Mouse (Mus musculus): ENCODE measurements at regions not wholly inside any gene's neighbourhood (a gene's known extent, or its start where the extent isn't known, plus 50 kb on each side); places are given as distances from the start of the nearest gene placed in this dataset.

DNA sequence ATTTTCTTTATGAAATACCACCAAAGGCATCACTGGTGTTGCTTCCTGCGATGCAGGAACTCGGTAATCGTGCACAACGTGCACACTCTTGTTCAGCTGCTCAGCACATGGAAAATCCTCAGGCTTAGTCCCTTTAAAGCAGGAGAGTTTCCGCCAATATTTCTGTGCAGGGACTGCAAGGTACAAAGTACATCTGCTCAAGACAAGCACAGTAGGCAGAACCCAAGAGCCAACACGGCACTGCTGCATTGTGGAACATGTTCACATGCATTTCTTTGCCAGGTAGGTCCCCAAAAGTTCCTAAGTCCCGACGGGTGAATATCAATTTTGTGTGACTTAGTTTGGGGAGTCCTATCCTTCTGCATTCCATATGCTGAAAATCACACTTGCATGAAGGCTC, 808.0 kb upstream of the Pou3f3 start:
- Histone ChIP-seq H3K27ac (no peak overlapping the region), H3K4me3 (no peak overlapping the region)
- intact Hi-C loops (cut with DNase I), result loop anchor here (5.0 kb wide), 1 partner anchor 140 kb away; no protein-coding TSS in a partner anchor
- TF ChIP-seq CTCF (IDR thresholded peaks at IDR 0.05), result no peak
- no peak for DNase-seq (ENCODE audit: extremely low spot score in 1 of 2, low spot score in 2 of 2)

DNA sequence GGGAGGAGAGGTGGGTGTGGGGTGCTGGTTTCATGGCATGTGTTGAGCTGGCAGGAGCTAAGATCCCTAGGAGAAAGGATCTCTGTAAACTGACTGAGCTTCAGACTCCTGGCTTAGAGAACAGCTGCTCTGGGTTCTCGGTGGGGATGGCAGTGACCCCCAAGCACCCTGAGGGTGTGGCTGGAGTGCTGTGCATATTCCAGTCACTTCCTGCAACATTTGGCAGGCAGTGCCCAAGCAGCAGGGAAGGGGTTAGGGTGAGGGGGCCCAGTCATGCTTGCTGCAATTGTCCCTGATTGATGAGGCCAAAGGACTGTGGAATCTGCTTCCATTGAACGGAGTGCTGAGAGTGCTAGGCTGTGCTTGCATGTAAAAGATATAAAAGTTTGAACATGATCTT, 807.4 kb upstream of the Pou3f3 start:
- intact Hi-C loops (cut with DNase I), result loop anchor here (5.0 kb wide), 1 partner anchor 141 kb away; no protein-coding TSS in a partner anchor
- DNase-seq (ENCODE audit: extremely low spot score in 1 of 2, low spot score in 2 of 2), result no peak
- Histone ChIP-seq H3K4me3 (no peak overlapping the region), H3K27ac (peak overlapping the region; percentile 50)
- no peak for TF ChIP-seq CTCF (IDR thresholded peaks at IDR 0.05)

DNA sequence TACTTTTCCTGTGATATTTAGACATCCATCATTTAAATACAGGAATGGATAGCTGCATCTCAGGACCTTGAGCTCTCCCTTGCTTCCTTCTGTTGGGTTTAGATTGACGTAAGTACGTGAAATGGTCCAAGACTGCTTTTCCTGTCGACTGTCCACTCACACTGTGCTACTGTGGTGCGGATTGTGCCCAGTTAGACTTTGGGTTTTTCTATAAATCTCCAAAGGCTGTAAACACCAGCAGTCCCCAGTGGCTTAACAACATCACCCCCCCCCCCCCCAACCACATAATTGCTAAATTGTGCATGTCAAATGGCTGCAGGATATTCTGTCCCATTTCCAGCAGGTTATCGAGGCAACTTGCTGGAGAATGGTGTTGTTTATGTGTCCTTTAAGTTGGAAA, 806.6 kb upstream of the Pou3f3 start:
- DNase-seq (ENCODE audit: extremely low spot score in 1 of 2, low spot score in 2 of 2), result no peak
- intact Hi-C loops (cut with DNase I), result loop anchor here (5.0 kb wide), 1 partner anchor 142 kb away; no protein-coding TSS in a partner anchor
- H3K4me3 ChIP-seq, result no peak overlapping the region
- TF ChIP-seq CTCF (IDR thresholded peaks at IDR 0.05), result no peak
- H3K27ac ChIP-seq, result no peak overlapping the region; the same call in 1 of the 2 replicates

DNA sequence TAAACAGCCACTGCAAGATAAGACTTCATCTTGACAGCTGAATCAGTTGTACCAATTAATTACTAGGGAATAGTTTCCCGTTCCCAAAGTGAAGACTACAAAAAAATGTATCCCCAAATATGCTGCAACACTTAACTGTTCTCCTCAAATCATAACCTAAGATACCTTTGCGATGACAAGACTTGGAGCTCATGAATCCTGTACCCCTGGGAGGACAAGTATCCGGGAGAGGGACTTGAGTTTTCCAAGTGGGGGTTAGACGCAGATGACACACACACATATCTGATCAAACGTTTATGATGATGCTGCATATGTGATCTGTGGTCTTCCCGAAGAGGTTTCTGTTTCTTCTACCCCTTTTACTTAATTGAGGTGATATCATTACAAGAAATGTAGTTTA, 805.6 kb upstream of the Pou3f3 start:
- intact Hi-C loops (cut with DNase I), result loop anchor here (1.0 to 10.0 kb wide), 7 partner anchors 76 to 887 kb away; no protein-coding TSS in a partner anchor
- peak overlapping the region; percentile 81 for H3K27ac ChIP-seq
- no peak for DNase-seq (ENCODE audit: extremely low spot score in 1 of 2, low spot score in 2 of 2)
- no peak overlapping the region for H3K4me3 ChIP-seq
- TF ChIP-seq CTCF (IDR thresholded peaks at IDR 0.05), result no peak

DNA sequence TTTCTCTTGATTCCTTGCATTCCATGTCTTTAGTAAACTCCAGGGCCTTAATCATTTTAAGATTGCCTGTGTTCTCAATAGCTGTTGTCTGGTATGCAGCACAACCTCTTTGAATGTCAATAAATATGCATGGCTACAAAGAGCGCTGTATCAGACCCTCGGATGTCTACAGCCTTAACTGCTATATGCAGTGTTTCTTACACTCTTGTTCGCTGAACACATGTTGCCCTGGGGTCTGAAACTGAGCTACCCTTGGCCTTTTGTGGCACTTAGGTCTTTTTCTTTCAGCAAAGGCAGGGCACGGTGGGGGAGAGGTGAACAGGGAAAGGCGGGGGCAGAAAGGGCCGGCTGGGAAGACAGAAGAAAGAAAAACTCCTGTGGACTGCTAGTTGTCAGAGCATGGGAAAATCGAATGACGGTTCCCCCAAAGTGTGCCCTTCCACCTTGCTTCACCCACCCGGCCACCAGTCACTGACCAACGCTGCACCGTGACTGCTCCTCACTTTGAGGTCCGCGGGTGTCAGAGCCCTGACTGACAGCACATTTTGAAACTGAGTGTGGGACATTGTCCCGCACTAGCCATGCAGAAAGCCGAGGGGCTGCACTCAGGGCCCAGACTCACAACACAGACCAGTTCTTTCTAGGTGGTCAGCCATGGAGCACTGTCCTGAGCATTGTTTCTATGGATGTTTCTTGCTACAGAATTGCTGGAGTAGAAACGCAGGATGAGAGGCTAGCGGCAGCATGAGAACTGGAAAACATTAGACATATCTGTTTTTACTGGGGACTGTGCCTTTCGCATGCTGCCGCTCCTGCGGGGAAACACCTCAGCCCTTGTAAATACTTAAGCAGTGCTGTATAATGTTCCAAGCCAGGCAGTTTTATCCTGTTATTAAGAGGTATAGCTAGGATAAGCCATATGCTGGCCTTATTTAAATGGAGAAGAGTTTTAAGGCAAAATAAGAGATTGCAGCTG, 804.6 kb upstream of the Pou3f3 start:
- Histone ChIP-seq H3K27ac (peak overlapping the region; percentile 81), H3K4me3 (peak overlapping the region; percentile 16; the same call in 1 of the 2 replicates)
- no peak for TF ChIP-seq CTCF (IDR thresholded peaks at IDR 0.05)
- intact Hi-C loops (cut with DNase I), result loop anchor here (1.0 to 10.0 kb wide), 6 partner anchors 77 to 886 kb away; no protein-coding TSS in a partner anchor
- no peak for DNase-seq (ENCODE audit: extremely low spot score in 1 of 2, low spot score in 2 of 2)

DNA sequence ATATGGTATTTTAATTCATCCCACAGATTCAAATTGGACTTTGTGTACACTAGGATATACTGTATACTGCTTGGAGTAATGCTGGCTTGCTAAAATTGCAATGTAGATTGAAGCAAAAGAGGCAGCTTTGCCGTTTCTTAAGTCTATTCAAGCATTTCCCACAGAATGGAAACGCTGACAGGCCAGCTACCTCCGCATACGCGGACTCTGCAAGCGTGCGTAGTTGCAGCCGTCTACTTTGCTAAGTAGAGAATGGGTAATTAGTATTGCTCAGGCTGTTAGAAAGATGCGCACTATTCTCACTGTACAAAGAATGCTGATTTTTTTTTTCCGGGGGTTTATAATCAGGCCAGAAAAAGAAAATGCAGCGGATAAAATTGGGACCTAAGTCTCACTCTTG, 803.8 kb upstream of the Pou3f3 start:
- no peak for DNase-seq (ENCODE audit: extremely low spot score in 1 of 2, low spot score in 2 of 2)
- intact Hi-C loops (cut with DNase I), result loop anchor here (5.0 to 10.0 kb wide), 5 partner anchors 219 to 886 kb away; no protein-coding TSS in a partner anchor

DNA sequence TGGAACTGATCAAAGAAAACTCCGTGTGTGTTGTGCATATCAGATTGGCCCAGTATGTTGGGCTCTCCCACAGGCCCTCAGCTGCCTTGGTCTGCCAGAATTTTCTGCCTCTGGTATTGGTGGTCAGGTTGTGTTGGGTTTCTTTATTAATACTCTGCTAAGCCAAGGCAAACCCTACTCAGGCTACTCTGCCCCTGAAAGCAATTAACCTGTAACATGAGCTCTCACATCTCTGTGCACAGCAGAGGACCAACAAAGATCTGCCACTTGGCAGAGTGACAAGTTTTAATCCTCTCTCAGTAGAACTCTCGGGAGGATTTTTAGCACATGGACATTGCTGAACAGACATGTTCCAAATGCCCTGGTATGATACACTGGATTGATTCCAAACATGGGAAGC, 803.2 kb upstream of the Pou3f3 start:
- intact Hi-C loops (cut with DNase I), result loop anchor here (5.0 to 10.0 kb wide), 5 partner anchors 220 to 885 kb away; no protein-coding TSS in a partner anchor
- DNase-seq (ENCODE audit: extremely low spot score in 1 of 2, low spot score in 2 of 2), result no peak

More for the DNA sequence above, 803.8 kb upstream of the Pou3f3 start:
- peak overlapping the region; percentile 4; the same call in 1 of the 2 replicates for H3K4me3 ChIP-seq
- H3K27ac ChIP-seq, result peak overlapping the region; percentile 81
- no peak for TF ChIP-seq CTCF (IDR thresholded peaks at IDR 0.05)

DNA sequence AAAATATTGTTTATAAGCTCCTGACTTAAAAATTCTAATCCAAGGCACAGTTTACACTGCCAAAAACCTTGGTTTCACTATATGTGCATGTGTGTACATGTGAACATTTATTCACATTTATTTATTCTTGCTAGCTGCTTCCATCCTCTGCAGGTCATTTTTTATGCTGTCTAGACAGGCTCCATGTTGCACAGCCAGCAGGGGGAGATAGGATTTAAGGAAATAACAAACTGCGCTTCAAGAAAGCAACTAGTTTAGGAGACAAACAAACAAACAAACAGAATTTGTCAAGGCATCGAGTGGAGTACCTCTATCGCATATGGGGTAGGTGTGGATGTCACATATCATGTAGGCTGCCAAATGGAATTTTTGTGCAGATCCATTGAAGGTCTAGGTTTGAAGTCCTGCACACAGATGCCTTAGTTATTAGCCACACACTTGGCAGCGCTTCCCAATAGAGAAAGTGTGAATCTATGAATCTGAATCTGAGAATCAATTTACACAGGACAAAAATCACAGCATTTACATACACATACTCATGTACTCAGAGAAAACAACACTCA, 797.7 kb upstream of the Pou3f3 start:
- peak; percentile 71 for TF ChIP-seq CTCF (IDR thresholded peaks at IDR 0.05)
- peak overlapping the region; percentile 11; the same call in 1 of the 2 replicates for H3K4me3 ChIP-seq
- no peak overlapping the region for H3K27ac ChIP-seq
- DNase-seq (ENCODE audit: extremely low spot score in 1 of 2, low spot score in 2 of 2), result peak in 1 of 2 experiments; percentile 30
- intact Hi-C loops (cut with DNase I), result loop anchor here (2.0 to 10.0 kb wide), 5 partner anchors 114 to 797 kb away; partner anchors contain the start of gene Pou3f3

More for the DNA sequence above, 803.2 kb upstream of the Pou3f3 start:
- no peak overlapping the region; the same call in 1 of the 2 replicates for H3K27ac ChIP-seq
- TF ChIP-seq CTCF (IDR thresholded peaks at IDR 0.05), result no peak
- no peak overlapping the region for H3K4me3 ChIP-seq

DNA sequence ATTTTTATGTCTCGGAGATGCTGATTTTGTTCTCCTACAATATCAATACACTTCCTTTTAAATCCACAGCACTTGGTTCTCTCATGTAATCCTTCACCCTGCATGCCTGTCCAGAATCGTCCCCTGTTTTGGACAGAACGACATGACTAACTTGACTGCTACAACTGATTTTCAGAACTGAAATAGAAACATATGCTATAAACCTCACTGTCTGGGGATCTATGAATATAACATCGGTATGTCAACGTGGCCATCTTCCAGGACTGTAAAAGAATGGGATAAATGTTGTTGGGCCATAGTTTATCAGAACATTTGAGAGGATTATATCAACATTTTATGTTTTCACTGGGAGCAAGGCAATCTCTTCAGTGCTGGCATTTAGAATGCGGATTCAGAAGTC, 795.2 kb upstream of the Pou3f3 start:
- intact Hi-C loops (cut with DNase I), result no loop called here
- Histone ChIP-seq H3K27ac (no peak overlapping the region), H3K4me3 (no peak overlapping the region)
- DNase-seq (ENCODE audit: extremely low spot score in 1 of 2, low spot score in 2 of 2), result no peak
- no peak for TF ChIP-seq CTCF (IDR thresholded peaks at IDR 0.05)

DNA sequence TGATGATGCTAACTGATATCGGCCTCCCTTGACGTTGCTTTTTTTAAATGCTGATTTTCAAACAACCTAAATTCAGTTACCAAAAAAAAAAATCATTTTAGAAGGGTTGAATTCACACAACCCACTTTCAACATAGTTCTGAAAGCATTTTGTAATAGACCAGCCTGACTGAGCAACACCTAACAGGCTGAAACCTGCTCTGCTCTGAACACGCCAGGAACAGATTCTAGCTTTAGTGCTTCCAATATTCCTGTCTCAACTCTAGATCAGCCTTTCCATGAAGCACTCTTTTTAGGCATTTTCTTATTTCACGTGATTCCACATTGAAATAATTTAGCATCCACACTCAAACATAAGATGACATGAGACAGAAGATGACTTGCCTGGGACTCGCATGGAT, 789.6 kb upstream of the Pou3f3 start:
- DNase-seq (ENCODE audit: extremely low spot score in 1 of 2, low spot score in 2 of 2), result no peak
- no peak overlapping the region for H3K4me3 ChIP-seq
- no peak for TF ChIP-seq CTCF (IDR thresholded peaks at IDR 0.05)
- intact Hi-C loops (cut with DNase I), result no loop called here
- no peak overlapping the region for H3K27ac ChIP-seq

DNA sequence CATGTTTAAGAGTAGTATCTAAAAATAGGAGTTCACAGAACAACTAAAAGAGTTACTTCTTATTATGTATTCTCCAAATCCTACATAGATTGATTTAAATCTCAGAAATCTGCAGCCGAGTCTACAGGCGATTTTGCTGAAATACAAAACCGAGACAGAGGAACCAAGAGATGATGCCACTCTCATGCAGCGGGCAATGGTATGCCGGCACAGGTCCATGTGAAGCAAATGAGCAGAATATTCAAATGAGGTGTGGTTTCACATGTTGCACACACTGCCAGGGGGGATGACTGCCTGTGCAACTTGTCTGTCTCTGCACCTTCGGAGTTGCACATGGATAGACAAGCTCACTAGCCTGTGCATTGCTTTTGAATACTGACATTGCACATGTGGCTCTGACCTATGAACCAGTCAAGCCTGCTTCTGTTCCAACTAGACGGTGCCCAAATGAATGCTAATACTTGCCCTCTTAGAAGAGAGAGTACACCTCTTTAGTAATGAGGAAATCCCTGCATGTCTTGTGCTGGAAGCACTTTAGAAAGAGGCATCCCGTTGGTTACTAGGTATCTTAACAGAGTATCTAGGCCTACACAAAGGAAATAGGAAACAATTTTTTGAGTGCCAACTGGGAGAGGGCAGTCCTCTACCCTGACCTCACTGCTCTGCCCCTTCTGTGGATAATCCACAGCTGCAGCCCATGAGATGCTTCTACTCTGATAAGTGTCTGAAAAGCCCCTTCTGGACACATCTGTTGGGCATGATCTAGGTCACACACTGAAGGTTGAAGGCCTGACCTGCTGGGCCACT, 787.4 kb upstream of the Pou3f3 start:
- no peak overlapping the region for H3K4me3 ChIP-seq
- DNase-seq (ENCODE audit: extremely low spot score in 1 of 2, low spot score in 2 of 2), result no peak
- TF ChIP-seq CTCF (IDR thresholded peaks at IDR 0.05), result no peak
- intact Hi-C loops (cut with DNase I), result no loop called here
- H3K27ac ChIP-seq, result no peak overlapping the region

All from left cerebral cortex, adult 2 months (tissue).